Mouse (Mus musculus) stomach, postnatal 0 days (tissue): Measurements from ENCODE around the gene Islr2. TPM values are rescaled to one million over a fixed set of nuclear protein-coding genes. Genes with fewer than 3 reads are reported as not detected.

Source experiments
- ATAC-seq: fragments of 200-750 bp; cut with Nextera tagmentation; 2 replicates; pipeline ENCODE4 v1.8.0; 2017; ENCODE audit not compliant: low FRiP score, low TSS enrichment
- DNase-seq: peaks from one replicate; pipeline ENCODE4 v3.0.0-alpha.2; 2016; ENCODE audit warnings: low spot score
- H3K27ac ChIP-seq: fragments of 300-500 bp; sonication (generic); replicated peaks from 2 replicates; pipeline ENCODE4 v1.5.1; 2014; ENCODE audit warnings: mild to moderate bottlenecking, control low read depth
- H3K27me3 ChIP-seq: fragments of 300-500 bp; sonication (generic); 2 replicates; pipeline ENCODE4 v1.6.1; 2014; ENCODE audit warnings: low read length; ENCODE audit not compliant: control insufficient read depth, insufficient read depth
- H3K36me3 ChIP-seq: fragments of 300-500 bp; sonication (generic); 2 replicates; pipeline ENCODE4 v1.6.1; 2014; ENCODE audit warnings: low read length, mixed read lengths; ENCODE audit not compliant: control insufficient read depth, insufficient read depth
- H3K4me1 ChIP-seq: fragments of 300-500 bp; sonication (generic); replicated peaks from 2 replicates; pipeline ENCODE4 v1.6.1; 2014; ENCODE audit warnings: antibody characterized with exemption; ENCODE audit not compliant: control insufficient read depth, insufficient read depth
- H3K4me2 ChIP-seq: fragments of 300-500 bp; sonication (generic); replicated peaks from 2 replicates; pipeline ENCODE4 v1.6.1; 2014; ENCODE audit warnings: low read depth, mild to moderate bottlenecking, control low read depth, moderate library complexity
- H3K4me3 ChIP-seq: fragments of 300-500 bp; sonication (generic); 2 replicates; pipeline ENCODE4 v1.5.1; 2014; ENCODE audit warnings: low read depth, low read length, control low read depth
- H3K9ac ChIP-seq: fragments of 300-500 bp; sonication (generic); 2 replicates; pipeline ENCODE4 v1.6.1; 2014; ENCODE audit warnings: mild to moderate bottlenecking, low read length, control low read depth, mixed read lengths
- H3K9me3 ChIP-seq: fragments of 300-500 bp; sonication (generic); 2 replicates; pipeline ENCODE4 v1.6.1; 2016; ENCODE audit warnings: low read length; ENCODE audit not compliant: control insufficient read depth
- CTCF ChIP-seq: IDR thresholded peaks from 2 replicates; pipeline ENCODE4 v1.5.1; 2016; ENCODE audit warnings: antibody characterized with exemption, low read depth, mild to moderate bottlenecking, moderate library complexity
- EP300 ChIP-seq: optimal IDR thresholded peaks from 2 replicates; pipeline ENCODE3; 2016; ENCODE audit warnings: antibody characterized with exemption
- WGBS: fragments of 180-500 bp; shearing (Covaris S2); extraction: QIAGEN DNeasy Blood & Tissue Kit; methylation state at CpG from one replicate; pipeline ENCODE4 v1.1.7; 2014; 5-methylcytosine and 5-hydroxymethylcytosine counted together
- polyA plus RNA-seq: library from polyadenylated mRNA; unstranded; fragments of >200 nt; fragmentation: Nextera tagmentation; extraction: Ambion mirVana; gene quantifications from 2 replicates; pipeline ENCODE4 v1.2.1, GENCODE M21; 2015

Gene Islr2
- polyA plus RNA-seq, 1 experiment from 2014 or later, result 0.45 TPM

DNA sequence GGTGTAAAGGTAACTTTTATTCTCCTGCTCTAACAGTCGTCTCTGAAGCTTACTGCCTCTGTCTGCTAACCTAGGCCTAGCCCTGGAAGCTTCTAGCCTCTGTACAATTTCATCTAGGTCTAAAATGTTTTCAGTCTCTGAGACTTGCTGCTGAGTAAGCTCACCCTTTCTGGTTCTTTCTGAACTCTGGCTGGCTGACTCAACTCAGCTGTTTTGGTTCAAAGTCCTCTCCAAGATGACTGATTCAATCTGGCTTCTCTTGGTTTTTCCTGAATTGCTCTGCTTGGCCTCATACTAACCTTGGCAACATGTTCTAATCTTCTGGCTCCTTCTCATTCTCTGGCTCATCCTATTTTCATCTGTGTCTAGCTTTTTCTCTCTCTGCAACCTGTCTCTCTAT lies 38.3 kb downstream of the Islr2 start:
- H3K9me3 ChIP-seq, result no peaks in the 10 kb centered on the region
- WGBS, result 74% methylated on average over 1 of the region's 1 CpGs
- no peaks in the 10 kb centered on the region for H3K27me3 ChIP-seq
- ATAC-seq, result no peak
- H3K4me2 ChIP-seq, result no peak overlapping the region
- H3K4me3 ChIP-seq, result no peak overlapping the region
- H3K27ac ChIP-seq, result no peak overlapping the region
- H3K4me1 ChIP-seq, result no peaks in the 10 kb centered on the region
- no peak overlapping the region for H3K9ac ChIP-seq
- no peak for DNase-seq
- no peaks in the 10 kb centered on the region for H3K36me3 ChIP-seq
- TF ChIP-seq CTCF, result no peak
- no peak for TF ChIP-seq EP300

DNA sequence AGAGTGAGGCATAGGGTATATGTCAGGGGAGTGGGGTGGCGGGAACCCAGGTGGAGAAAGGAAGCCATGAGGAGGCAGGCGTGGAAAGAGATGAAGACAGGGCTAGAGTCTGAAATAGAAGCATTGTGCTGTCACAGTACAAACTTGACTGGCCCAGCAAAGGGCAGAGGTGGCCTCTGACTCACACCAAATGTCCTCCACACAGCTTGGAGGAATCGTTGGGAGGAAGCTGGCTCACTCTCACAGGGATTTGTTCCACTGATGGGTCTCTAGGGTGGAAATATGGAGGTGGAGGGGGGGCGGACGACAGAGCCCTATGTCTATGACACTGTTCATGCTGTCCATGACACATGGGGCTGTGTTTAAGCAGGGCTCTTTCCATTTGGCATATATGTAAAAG lies 41.0 kb downstream of the Islr2 start:
- DNase-seq (no peak), ATAC-seq (no peak)
- no peak overlapping the region for H3K4me3 ChIP-seq
- no peak overlapping the region for H3K27ac ChIP-seq
- H3K4me1 ChIP-seq, result no peaks in the 10 kb centered on the region; the same call in 1 of the 2 replicates
- no peaks in the 10 kb centered on the region for H3K36me3 ChIP-seq
- H3K4me2 ChIP-seq, result no peak overlapping the region
- TF ChIP-seq EP300 (no peak), CTCF (no peak)
- no peak overlapping the region for H3K9ac ChIP-seq
- no peaks in the 10 kb centered on the region for H3K27me3 ChIP-seq
- no peaks in the 10 kb centered on the region for H3K9me3 ChIP-seq
- 61% methylated on average over 5 of the region's 5 CpGs for WGBS

DNA sequence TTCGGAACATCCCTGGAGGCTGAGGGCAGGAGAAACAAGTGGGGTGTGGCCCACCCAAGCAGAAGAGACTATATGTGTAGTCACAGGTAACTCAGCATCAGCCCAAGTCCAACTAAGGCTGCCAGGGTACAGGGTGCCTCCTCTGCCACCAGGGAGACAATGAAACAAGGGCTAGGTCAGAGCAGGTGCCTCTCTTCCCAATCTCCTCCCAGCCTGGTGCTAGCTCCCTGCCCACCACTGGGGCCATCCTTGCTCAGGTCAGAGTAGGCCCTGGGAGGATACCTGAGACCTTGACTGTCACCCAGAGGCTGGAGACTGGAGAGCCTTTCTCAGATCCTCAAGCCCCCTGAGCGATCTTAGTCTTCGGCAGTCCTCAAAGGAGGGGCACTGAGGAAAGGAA lies 41.9 kb downstream of the Islr2 start:
- WGBS, result 93% methylated on average over 3 of the region's 3 CpGs
- H3K9me3 ChIP-seq, result no peaks in the 10 kb centered on the region
- H3K4me2 ChIP-seq, result no peak overlapping the region
- no peaks in the 10 kb centered on the region for H3K36me3 ChIP-seq
- peaks cover under 1% of the 10 kb centered on the region for H3K4me1 ChIP-seq
- no peak overlapping the region for H3K27ac ChIP-seq
- no peak overlapping the region for H3K4me3 ChIP-seq
- no peaks in the 10 kb centered on the region for H3K27me3 ChIP-seq
- no peak for TF ChIP-seq EP300
- no peak for TF ChIP-seq CTCF
- H3K9ac ChIP-seq, result no peak overlapping the region
- DNase-seq (no peak), ATAC-seq (no peak)

DNA sequence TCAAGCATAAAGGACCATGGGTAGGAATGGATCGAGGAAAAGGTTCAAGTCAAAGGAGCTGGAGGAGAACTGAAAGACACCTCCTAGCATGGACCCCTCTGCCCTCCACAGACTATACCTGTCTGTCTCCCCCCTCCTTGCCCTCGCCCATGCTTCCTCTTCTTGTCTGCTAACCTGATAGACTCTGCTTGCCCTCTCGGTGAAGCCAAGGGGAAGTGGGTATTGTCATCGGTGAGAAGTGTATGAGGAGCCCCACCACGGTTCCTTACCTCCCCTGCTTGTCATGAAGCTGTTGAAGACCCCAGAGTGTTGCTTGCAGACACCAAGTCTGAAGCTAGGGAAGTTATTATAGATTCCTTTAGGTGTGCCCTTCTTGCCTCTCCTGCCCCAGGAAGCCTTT lies 43.8 kb downstream of the Islr2 start:
- Histone ChIP-seq H3K9ac (no peak overlapping the region), H3K36me3 (no peaks in the 10 kb centered on the region), H3K4me3 (no peak overlapping the region), H3K9me3 (no peaks in the 10 kb centered on the region), H3K27me3 (no peaks in the 10 kb centered on the region), H3K4me2 (no peak overlapping the region), H3K4me1 (peaks cover 2% of the 10 kb centered on the region), H3K27ac (peak overlapping the region; percentile 94)
- DNase-seq (no peak), ATAC-seq (no peak)
- TF ChIP-seq EP300 (no peak), CTCF (no peak)
- WGBS, result 59% methylated on average over 5 of the region's 5 CpGs

DNA sequence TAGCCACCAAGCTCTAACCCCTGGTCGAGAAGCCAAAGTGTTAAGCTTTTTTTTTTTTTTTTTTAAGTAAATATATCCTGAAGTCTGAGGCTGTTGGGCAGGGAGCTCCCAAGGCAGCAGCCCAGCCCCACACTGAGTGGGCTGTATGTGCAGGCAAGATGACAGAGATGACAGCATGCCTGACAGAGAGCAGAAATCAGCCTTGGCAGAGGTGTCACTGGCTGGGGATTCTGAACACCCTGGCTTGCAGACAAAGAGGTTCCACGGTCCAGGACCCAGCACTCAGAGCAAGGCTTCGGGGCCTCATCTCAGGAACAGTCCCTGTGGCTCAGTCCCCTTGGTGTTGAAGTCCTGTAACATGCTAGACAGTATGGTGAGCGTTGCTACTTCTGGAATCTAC lies 44.3 kb downstream of the Islr2 start:
- Histone ChIP-seq H3K27ac (peak overlapping the region; percentile 94), H3K4me3 (no peak overlapping the region), H3K4me2 (0 out of 2 replicates have a peak overlapping the region, but pooled peaks have one; percentile 64), H3K9me3 (no peaks in the 10 kb centered on the region), H3K36me3 (no peaks in the 10 kb centered on the region), H3K27me3 (no peaks in the 10 kb centered on the region), H3K4me1 (peaks cover 2% of the 10 kb centered on the region), H3K9ac (no peak overlapping the region)
- ATAC-seq (peak; percentile 19; the same call in 1 of the 2 replicates), DNase-seq (no peak)
- 25% methylated on average over 4 of the region's 4 CpGs for WGBS
- TF ChIP-seq EP300, result no peak
- TF ChIP-seq CTCF, result no peak

DNA sequence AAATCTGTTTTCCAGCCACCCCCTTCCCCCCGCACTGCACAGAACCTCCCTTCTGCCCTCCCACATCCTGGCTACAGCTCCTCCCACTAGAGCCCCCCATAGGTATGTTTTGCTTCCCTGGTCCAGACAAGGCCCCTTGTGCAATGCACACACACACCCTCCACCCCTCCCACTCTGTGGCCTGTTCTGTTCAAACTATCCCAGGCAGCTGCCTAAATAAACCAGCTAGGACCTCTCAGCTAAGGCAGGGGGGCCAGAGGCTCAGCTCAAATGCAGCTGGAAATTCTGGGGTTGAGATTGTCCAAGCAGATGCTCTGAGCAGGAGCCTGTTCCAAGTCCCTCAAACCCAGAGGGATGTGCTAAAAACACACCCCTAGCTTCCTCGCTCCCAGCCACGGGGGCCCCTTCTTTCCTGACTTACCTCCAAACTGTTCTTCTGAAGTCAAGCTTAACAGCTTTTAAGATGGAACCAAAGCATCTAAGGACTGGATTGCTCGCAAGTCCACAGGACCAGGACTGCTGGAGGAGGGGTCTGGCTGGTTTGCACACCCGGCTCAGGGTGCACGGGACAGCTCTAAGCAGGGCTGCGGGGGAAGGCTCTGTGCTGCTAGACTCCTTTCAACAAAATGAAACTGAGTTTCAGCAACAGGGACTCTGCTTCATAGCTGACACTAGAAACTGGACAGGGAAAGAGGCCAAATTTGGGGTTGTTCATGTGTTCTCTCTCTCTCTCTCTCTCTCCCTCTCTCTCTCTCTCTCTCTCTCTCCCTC lies 45.4 kb downstream of the Islr2 start:
- Histone ChIP-seq H3K9me3 (no peaks in the 10 kb centered on the region), H3K4me2 (peak overlapping the region; percentile 64), H3K27ac (peak overlapping the region; percentile 94), H3K4me1 (peaks cover 2% of the 10 kb centered on the region), H3K4me3 (peak overlapping the region; percentile 34), H3K27me3 (no peaks in the 10 kb centered on the region), H3K36me3 (no peaks in the 10 kb centered on the region), H3K9ac (peak overlapping the region; percentile 47)
- WGBS, result 11% methylated on average over 7 of the region's 7 CpGs
- ATAC-seq, result peak; percentile 83
- DNase-seq, result peak; percentile 54
- TF ChIP-seq EP300 (peak; percentile 56), CTCF (no peak)
